Mouse (Mus musculus): ENCODE measurements around the gene Lman1l.

Lman1l gene

DNA sequence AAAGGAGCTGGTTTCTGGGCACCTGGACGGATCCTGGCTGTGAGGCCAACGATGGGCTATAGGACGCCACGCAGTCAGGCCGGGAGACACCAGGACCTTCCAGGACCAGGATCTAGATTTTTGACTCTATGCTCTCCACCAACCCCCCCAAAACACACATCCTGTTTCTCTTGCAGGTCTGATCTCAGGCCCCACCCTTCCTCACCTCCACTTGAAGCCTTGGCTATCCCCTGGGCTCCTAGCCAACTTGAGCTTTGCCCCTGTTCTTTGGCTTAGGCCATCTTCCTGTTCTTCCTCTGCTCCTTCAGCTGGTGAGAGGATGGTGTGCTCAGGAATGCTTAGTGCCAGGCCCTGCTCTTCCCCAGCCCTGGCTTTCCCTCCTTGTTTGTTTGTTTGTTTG is at the start of gene Lman1l:
Lman1l (minus strand) TSS at position 101 of the 400 bp plus-strand sequence.
- DNase-seq (ENCODE audit: low spot score): no peak

DNA sequence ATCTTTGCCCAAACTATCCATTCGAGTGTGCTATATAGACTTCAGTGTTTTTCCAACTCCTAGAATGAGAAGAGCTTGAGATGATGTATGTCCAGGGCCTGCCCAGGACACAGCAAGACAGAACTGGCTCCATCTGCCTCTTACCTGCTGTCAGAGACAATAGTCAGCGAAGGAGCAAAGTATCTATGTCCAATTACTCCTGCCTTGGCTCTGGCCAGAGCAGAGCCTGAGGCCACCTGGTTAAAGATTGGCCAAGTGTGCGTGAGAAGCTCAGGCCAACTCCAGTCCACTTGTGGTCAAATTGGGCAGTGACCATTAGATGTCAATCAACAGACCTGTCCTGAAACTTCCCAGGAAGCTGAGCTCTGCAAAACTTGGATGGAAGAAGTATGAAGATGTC is 49.0 kb upstream of the Lman1l start:
- no peak for DNase-seq (ENCODE audit: low spot score)

DNA sequence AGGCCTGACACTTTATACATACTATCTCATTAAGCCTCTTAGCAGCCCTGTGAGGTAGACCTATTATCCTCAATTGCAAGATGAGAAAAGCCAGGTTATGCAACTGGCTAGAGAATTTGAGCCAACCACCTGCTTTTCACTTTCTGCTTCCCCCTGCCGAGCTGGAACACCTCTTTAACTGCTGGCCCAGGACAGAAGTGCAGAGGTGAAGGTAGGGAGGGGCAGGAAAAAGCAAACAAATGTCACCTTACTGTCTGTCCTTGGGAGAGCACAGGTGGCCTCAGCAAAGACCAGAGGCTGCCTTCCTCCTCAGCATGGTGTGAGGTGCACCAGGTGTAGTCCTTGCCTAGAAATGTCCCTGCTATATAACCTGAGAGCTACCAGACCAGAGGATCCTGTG is 47.7 kb upstream of the Lman1l start:
- DNase-seq (ENCODE audit: low spot score): no peak

DNA sequence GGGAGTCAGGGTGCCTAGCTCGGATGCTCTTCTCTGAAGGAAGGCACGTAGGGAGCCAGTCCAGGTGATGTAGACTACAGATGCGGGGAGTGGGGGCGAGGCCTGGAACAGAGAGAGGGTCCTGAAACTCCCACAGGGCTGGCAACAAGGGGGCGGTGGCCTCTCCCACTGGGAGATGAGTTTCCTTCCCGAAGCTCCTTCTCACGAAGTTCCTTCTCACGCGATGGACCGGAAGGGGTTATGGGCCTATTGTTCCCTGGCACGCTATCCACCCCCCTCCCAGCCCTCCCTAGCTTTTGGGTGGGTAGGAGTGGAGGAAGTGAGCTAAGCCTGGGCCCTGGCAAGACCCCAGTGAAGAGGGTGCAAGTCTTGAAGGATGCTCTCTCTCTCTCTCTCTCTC is 47.2 kb upstream of the Lman1l start:
- DNase-seq (ENCODE audit: low spot score): no peak

GRCm38 (mm10) chr9:57667136-57667535 is 46.6 kb upstream of the Lman1l start:
- DNase-seq (ENCODE audit: low spot score): no peak

DNA sequence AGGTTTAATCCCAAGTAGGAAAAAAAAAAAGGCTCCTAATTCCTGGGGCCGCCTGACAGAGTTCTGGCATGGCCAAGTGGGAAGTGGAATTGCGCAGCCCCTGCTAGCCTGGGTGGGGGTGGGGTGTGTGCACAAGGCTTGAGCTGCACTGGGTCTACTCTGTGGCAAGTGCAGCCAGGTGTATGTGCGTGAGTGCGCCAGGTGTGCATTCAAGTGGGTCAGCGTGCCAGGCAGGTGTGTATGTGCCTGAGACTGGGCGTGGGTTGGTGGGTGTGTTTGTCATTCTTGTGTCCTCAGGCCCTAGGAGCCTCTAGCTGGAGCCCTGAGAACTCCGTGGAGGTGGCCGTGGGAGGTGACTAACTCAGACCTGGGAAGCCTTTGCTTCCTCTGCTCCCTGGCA is 46.0 kb upstream of the Lman1l start:
- DNase-seq (ENCODE audit: low spot score): no peak

DNA sequence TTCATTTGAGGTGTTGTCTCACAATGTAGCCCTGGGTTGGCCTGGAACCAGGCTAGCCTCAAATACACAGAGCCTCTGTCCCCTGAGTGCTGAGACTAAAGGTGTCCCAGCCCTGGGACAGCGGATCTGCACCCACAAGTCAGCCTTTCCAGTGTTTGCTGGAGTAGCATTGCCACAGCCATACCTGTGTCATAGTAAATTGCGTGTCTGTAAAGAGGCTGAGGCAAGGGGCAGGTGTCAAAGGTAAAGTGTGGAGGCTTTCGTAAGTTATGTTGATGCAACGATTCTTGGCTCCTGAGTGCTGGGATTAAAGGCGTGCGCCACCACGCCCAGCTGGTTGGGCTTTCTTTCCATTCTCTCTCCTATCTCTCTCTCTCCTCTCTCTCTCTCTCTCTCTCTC is 44.0 kb upstream of the Lman1l start:
- no peak for DNase-seq (ENCODE audit: low spot score)

- DNase-seq (ENCODE audit: low spot score): no peak
Measured at GRCm38 (mm10) chr9:57661552-57661951, 41.0 kb upstream of the Lman1l start.

- DNase-seq (ENCODE audit: low spot score): no peak
Measured at GRCm38 (mm10) chr9:57660501-57660900, 39.9 kb upstream of the Lman1l start.

DNA sequence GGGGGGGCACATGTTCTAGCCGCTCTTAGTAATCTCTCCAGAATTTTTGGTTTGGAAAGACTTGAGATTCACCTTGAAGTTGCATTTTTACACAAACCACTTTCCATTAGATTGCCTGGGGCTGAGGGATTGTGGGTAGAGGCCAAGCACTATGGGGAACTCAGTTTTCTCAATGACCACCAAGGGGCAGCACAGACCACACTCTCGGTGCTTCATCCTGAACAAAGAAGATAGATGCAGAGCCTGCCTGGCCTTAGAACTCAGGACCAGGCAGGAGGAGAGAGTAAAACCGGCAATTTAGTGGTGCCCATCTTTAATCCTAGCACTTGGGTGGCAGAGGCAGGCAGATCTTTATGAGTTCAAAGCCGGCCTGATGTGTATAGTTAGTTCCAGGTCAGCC is 39.2 kb upstream of the Lman1l start:
- DNase-seq (ENCODE audit: low spot score): peak; percentile 90

DNA sequence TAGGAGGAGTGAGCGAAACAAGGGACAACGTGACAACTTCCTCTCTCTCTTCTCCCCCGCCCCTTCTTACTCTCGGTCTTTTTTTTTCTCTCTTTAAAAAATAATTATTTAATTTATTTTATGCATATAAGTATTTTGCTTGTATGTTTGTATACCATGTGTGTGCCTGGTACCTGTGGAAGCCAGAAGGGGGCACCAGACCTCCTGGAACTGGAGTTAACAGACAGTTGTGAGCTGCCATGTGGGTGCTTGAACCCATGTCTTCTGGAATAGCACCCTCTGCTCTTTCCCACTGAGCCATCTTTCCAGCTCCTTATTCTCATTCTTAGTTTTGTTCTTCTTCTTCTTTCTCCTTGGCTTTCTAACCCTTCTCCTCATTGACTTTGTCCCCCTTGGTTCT is 38.4 kb upstream of the Lman1l start:
- DNase-seq (ENCODE audit: low spot score): no peak

GRCm38 (mm10) chr9:57657843-57658242 is 37.3 kb upstream of the Lman1l start:
- no peak for DNase-seq (ENCODE audit: low spot score)

DNA sequence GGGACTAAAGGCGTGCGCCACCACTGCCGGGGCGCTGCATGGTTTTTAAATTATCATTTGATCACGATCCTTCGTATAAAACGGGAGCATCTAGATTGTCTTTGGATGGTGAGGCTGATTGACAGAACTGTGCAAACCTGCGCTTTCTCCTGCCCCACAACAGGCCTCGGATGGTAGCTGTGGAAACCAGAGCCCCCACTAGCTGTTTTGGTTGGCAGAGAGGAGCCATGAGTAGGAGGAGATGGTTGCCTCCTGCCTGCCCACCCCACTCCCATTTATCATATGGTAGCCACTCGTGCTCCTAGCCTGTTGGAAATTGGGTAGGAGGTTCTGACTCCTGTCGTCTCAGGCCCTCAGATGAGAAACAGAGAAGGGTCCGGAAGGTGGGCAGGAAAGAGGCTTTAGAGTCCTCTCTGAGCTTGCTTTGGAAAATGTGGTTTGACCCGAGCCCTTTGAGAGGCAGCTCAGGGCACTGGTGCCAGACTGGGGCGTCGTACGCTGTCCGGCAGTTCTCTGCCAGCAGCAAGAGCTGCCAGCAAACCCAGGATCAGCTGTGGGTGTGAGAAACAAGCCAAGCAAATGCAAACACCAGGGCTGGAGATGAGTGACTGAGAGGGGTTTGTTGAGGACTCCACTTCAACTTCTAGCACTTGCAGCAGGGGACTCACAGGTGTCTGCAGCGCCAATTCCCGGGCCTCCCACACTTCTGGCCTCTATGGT is 36.2 kb upstream of the Lman1l start:
- no peak for DNase-seq (ENCODE audit: low spot score)

GRCm38 (mm10) chr9:57655749-57656148 is 35.2 kb upstream of the Lman1l start:
- DNase-seq (ENCODE audit: low spot score): peak; percentile 98

- DNase-seq (ENCODE audit: low spot score): no peak
Measured at GRCm38 (mm10) chr9:57654966-57655365, 34.4 kb upstream of the Lman1l start.

- DNase-seq (ENCODE audit: low spot score): no peak
Measured at GRCm38 (mm10) chr9:57653283-57653682, 32.7 kb upstream of the Lman1l start, which contains the start of gene Csk. TSS of gene Csk (minus strand) at chr9:57653631.

GRCm38 (mm10) chr9:57652855-57653254 is 32.3 kb upstream of the Lman1l start:
- peak; percentile 42 for DNase-seq (ENCODE audit: low spot score)

DNA sequence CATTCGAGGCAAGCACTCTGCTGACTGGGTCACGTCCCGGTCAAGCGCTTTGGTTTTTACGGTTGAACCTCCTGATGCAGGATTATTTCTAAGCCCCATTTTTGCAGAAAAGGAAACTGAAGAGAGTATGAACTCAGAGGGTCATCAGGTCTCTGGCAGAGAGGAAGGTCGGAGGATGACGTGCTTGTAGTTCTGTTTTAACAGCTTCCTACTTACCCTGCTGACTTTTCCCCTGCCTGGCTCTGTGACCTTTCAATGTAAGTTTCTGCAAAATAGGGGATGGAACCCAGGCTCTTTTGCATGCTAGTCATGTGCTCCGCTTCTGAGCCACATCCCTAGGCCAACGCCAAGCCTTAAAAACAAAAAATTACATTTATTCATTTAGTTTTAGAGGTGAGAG is 31.8 kb upstream of the Lman1l start:
- DNase-seq (ENCODE audit: low spot score): no peak

DNA sequence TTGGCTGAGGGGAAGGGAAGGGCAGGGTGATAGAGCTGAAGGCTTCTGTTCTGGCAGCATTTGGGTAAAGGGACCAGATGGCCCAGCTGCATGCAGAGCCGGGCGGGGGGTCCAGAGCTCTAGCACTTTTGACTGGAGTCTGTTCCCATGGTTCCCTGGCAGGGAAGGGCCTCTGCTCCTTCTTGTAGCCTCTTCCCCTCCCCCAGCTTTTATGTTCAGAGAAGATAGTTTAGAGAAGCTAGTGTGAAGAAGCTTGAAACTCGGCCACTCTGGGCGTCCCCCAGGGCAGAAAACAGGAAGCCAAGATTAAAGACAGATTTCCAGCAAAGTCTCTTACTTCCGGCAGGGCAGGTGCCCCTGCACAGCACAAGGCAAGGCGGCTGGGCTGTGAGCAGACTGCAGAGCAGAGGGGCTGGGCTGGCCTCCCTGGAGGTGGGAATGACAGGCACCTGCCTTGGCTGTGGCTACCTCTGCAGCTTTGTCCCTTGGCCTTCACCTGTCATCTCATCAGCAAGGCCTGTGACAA is 30.3 kb upstream of the Lman1l start:
- no peak for DNase-seq (ENCODE audit: low spot score)

- no peak for DNase-seq (ENCODE audit: low spot score)
Measured at GRCm38 (mm10) chr9:57650130-57650785, 29.7 kb upstream of the Lman1l start.

- DNase-seq (ENCODE audit: low spot score): no peak
Measured at GRCm38 (mm10) chr9:57647286-57648108, 26.9 kb upstream of the Lman1l start.

DNA sequence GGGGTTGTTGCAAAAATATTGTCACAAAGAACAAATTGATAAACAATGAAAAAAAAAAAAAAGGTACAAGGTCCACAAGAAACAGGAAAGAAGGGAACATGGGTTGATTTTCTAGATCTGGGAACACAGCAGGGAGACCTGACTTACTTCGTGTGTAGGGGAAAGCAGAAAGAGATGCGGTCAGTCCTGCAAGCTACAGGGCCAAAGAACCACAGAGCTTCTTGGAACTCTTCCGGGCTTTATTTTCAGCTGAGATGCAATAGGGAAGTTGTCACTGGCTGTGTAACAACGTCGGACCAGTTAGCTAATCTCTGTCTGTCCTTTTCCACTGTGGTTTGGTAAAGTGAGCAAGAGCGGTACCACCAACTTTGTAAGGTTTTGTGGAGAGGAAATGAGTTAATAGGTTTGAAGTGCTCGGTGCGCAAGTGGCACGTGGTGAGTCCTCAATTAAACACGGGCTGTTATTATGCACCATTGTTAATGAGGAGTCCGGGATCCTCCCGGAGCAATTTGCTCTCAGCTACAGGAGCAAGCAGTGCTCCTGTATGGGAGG is 26.1 kb upstream of the Lman1l start:
- no peak for DNase-seq (ENCODE audit: low spot score)
